Mouse (Mus musculus): ENCODE measurements at regions not wholly inside any gene's neighbourhood (a gene's known extent, or its start where the extent isn't known, plus 50 kb on each side); places are given as distances from the start of the nearest gene placed in this dataset.

GRCm38 (mm10) chr6:52368734-52369412 lies 55.6 kb downstream of the Evx1 start:
- DNase-seq (ENCODE audit: low spot score): no peak

DNA sequence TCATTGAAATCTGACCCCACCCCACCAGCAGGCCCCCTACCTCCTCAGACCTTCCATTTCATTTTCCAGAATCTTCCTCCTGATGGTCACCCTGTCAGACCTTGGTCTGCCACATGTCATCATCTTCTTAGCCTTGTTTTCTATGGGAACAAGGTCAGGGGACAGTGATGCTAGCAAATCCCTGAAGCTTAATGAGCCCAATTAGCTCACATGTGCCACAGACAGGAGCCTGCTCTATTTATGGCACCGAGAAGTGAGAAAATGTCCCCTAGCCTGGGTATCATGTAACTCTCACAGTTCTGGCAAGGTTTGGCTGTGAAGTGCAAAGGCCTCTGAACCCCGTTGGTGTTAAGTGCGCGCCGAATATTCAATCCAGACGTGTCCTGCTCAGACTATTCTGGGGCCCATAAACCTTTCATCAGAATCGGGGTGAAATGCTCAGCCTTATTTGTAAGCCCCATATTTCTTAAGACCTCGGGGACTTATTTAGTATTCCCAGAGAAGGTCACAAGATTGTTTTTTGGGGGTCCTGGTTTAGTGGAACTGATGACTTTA lies 57.6 kb downstream of the Evx1 start:
- no peak for DNase-seq (ENCODE audit: low spot score)

DNA sequence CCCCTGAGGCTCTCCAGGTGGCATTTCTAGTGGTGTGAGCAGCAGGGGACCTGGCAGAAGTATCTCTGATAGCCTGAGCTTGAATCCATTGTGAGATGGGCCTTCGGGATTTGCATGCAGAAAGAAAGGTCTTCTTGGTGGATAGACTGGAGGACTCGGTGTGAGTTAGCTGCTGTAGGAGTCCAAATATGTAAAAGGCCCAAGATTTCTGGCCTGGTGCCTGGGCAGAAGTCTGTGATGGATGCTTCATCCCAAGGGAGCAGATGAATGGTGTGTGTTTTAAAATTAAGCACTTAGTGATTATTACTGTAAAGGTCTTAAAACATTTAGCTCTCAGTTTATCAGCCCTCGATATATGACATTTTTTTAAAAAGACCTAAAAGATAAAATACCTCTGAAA lies 65.8 kb downstream of the Evx1 start:
- DNase-seq (ENCODE audit: low spot score): no peak

DNA sequence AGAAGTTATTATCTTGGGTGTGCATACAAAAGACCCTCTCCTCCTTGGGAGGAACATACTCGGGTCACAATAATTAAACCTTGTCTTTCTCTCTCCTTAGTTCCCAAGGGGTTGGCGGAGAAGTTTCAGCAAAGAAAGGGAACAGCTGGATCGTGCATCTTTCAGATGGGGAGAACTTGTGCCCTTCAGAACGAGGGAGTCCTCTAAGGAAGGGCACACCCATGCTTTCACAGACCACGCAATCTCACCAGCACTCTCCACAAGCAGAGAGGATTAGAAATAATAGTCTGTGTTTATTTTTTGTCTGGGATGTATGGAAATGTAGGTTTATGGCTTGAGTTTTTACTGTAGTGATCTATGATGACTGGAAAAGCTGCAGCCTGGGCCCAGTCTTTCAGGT lies 66.3 kb downstream of the Evx1 start:
- DNase-seq (ENCODE audit: low spot score): no peak

GRCm38 (mm10) chr6:52385044-52385443 lies 71.7 kb downstream of the Evx1 start:
- no peak for DNase-seq (ENCODE audit: low spot score)

- no peak for DNase-seq (ENCODE audit: low spot score)
Observed at GRCm38 (mm10) chr6:52401404-52401803, 88.1 kb downstream of the Evx1 start.

- DNase-seq (ENCODE audit: low spot score): no peak
Observed at GRCm38 (mm10) chr6:52409991-52410390, 96.7 kb downstream of the Evx1 start.

DNA sequence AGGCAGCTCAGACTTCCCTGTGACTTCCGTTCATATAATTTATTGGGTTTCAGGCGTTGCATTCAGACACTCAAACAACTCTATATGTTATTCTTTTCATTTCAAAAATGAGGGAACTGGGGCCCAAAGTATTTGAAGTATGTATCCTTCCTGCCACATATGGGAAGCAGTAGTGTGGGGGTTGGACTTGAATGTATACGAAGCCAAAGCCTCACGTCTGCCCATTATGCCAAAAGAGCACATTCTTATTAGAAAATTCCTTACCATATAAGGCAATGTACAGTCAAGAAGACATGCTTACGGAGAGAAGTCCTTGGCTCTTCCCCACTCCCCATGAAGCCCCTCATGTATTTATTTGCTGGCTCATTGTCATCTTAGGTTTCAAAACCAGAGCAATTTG lies 97.4 kb downstream of the Evx1 start:
- no peak for DNase-seq (ENCODE audit: low spot score)

DNA sequence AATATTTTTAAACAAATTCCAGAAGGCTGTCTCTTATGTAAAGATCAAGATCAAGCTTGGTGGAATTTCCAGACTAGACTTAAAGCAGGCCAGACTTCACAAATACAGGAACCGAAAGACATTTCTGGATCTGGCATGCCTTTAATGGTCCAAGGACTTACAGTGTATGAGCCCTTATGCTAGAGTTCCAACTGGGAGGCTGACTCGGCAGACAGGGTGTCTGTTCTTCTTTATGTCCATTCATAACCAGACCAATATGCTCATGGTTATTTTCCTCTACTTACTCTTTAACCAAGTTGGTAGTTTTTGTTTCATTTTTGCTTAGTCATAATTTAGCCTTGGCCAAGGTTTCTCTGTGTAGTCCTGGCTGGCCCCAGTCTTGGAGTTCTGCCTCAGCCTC lies 98.0 kb downstream of the Evx1 start:
- no peak for DNase-seq (ENCODE audit: low spot score)

DNA sequence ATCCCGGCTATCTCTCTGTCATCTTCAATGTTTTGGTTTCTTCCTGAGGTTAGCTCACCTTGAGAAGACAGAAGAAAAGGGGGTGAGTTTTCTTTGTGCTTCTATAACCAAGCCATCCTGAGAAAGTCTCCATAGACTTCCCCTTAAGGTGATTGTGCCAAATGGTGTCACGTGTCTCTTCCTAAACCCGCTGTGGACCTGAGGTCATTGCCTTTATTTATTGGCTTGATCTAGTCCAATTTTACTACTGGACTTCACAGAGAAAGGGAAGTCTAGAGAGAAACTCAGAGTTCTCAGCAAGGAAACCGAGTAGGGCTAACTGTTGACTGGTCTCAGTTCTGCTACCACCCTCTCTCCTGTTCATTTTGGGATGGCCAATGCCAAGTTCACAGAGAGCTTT lies 100.3 kb downstream of the Evx1 start:
- no peak for DNase-seq (ENCODE audit: low spot score)

GRCm38 (mm10) chr6:52415341-52415946 lies 102.1 kb downstream of the Evx1 start:
- DNase-seq (ENCODE audit: low spot score): no peak

- DNase-seq (ENCODE audit: low spot score): no peak
Observed at GRCm38 (mm10) chr6:52416491-52416890, 103.2 kb downstream of the Evx1 start.

- peak; percentile 12 for DNase-seq (ENCODE audit: low spot score)
Observed at GRCm38 (mm10) chr6:52417439-52418124, 104.3 kb downstream of the Evx1 start.

DNA sequence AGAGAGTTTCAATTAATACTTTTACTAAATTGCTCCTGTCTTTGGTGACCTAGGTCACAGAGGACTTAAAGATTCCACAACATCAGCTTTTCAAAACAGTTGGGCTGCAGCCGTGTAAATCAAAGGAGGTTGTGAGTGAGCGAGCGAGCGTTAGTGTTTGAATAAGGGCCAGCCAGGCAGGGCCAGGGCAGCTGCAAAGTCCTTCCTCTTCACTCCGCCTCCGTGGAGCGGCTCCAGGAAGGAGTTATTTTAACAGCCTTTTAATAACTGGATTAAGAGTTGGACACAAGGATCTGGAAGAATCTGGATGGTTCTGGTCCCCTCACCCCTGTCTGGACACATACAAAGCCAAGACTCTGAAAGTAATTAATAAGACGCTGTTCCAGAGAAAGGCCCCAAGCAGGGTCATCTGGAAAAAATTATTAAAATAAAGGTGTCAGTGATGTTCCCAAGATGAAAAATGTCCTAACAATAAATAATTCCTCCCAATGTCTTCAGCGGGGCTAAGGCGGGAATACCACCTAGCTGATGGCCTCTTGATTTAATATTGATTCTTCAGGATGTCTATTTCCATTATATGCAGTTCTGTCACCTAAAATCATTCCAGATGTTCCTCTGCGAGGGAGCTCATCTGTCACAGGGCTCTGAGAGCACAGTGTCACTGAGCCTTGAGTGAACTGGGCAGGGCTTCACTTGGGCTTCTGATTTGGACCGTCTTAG lies 105.3 kb downstream of the Evx1 start:
- DNase-seq (ENCODE audit: low spot score): no peak

DNA sequence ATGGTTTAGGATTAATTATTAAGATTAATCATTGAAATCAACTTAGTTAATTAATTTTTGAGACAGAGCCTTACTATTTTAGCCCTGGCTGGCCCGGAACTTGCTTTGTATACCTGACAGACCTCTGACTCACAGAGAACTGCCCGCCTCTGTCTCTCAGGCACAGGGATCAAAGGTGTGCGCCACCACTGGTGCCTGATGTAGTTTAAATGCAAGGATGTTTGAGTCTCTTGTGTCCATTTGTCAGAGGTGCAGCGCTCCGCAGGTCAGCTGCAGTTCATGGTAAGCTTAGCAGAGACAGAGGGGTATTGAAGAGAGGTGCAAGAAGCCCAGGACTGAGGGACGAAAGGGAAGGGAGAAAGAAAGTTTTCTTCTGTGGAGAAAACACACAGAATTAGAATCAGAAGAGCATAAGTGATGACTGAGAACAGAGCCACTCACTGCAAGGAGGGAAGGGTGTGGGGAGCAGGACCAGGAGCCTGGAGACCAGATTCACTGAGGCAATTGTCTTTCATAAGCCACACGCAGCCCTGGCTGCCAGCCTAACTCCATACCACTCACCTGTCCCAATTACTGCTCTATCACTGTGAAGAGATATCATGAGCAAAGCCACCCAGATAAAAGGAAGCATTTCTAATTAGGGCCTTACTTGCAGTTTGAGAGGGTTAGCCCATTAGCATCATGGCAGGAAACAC lies 107.1 kb downstream of the Evx1 start:
- no peak for DNase-seq (ENCODE audit: low spot score)

DNA sequence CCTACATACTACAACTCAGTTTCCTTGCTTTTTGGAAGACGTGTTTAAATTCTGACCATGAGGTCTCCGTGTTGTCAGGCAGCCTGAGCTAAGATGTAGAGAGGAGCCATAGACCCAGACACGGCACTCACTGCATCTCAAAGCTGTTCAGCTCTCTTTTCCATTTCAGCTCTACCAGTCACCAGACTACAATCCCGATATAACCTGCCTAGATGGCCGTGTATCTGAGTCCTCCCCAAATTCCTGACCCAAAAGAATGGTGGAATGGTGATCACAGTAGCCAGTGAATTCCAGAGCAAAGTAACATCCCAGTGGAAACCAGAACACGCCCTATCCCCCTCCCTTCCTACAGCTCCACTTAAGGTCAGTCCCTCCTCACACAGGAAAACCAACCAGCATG lies 108.5 kb downstream of the Evx1 start:
- DNase-seq (ENCODE audit: low spot score): no peak

- DNase-seq (ENCODE audit: low spot score): no peak
Observed at GRCm38 (mm10) chr6:52422686-52423085, 109.4 kb downstream of the Evx1 start.

GRCm38 (mm10) chr6:52423581-52424107 lies 110.3 kb downstream of the Evx1 start:
- no peak for DNase-seq (ENCODE audit: low spot score)

- DNase-seq (ENCODE audit: low spot score): no peak
Observed at GRCm38 (mm10) chr6:52424440-52424839, 111.1 kb downstream of the Evx1 start.

DNA sequence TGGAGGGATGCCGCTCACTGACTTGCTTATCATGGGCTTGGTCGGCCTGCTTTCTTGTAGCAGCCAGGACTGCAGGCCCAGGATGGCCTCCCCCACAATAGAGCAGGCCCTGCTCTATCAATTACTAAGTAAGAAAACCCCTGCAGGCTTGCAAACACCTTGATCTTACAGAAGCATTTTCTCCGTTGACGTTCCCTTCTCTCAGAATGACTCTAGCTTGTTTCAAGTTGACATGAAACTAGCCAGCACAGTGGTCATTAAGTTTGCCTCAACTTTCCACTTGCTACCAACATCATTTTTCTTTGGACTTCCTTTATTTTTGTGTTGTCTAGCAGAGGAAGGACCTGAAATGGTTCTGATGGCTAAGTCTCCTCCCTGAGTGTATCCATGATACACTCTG lies 111.8 kb downstream of the Evx1 start:
- no peak for DNase-seq (ENCODE audit: low spot score)

GRCm38 (mm10) chr6:52428489-52429203 lies 115.3 kb downstream of the Evx1 start:
- no peak for DNase-seq (ENCODE audit: low spot score)

All from layer of hippocampus, adult 11-12 months (tissue).